Mouse (Mus musculus): Measurements from ENCODE around the gene A730061H03Rik. TPM values are rescaled to one million over a fixed set of nuclear protein-coding genes. Genes with fewer than 3 reads are reported as not detected.

A730061H03Rik gene
- polyA plus RNA-seq, 3 experiments from 2014 or later: 1.4 to 3.2 (median 3.2) TPM

GRCm38 (mm10) chr14:55580731-55581130 is 20.5 kb upstream of the A730061H03Rik start:
- ATAC-seq: no peak

- ATAC-seq: no peak
Measured at GRCm38 (mm10) chr14:55579511-55580496, 19.6 kb upstream of the A730061H03Rik start.

DNA sequence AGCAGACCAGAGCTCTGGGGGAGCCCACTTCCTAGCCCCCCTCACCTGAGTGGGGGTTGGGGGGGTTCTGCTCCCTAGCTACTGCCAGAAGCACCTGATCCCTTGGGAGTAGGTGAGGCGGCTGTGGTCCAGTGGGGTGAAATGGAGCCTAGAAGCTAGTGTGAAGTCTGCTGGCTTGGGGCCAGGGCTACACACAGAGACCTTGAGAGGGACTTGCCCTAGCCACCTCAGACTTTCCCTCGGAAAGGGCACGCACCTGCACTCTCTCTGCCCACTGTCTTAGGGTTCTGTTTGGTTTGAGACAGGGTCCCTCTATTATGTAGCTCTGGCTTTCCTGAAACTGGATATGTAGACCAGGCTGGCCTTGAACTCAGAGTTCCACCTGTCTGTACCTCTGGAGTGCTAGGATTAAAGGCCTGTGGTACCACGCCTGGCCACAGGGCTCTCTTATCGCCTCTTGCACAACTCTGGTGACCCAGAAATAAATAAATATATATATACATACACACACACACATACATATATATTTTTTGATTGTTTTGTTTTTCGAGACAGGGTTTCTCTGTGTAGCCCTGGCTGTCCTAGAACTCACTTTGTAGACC is 18.6 kb upstream of the A730061H03Rik start:
- peak; percentile 52 for ATAC-seq

DNA sequence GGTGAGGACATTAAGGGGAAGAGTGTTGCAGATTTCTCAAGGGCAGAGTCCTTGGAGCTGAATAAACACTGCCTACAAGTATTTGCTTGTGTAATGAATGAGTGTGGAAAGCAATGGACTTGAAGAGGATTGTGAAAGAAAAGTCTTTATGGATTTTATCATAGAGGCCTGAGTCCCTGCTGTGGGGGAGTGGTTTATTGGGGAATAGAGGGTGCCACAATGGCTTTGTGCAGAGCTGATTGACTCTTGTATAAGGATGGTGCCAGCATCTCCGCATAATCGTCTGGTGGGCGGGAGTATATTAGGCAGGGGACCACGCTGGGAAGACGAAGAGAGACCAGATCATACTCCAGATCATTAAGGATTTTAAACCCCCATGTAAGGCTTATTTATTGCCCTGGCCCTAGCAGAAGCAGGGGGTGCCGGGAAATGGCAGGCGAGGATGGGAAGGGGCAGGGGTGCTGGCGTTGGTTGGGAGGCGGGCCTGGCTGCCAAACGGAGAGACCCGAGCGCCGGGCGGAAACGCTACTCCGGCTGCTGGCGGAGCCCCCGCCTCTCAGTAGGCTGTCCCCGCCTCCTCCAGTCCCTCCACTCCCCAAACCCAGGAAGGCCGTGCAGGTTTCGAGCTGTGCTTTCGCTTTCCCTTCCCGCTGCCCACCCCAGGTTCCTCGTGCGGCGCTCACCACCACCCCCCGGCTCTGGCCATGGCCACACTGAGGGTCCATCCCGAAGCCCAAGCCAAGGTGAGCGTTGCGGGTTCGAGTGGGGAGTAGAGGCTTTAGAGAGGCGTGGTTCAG is 17.9 kb upstream of the A730061H03Rik start, which contains the start of gene Psme1:
Gene Psme1 (plus strand): TSS at position 253 of the 797 bp plus-strand sequence.
- ATAC-seq: peak; percentile 97

- no peak for ATAC-seq
Measured at GRCm38 (mm10) chr14:55576376-55576775, 16.2 kb upstream of the A730061H03Rik start.

GRCm38 (mm10) chr14:55575711-55576110 is 15.5 kb upstream of the A730061H03Rik start:
- no peak for ATAC-seq

- ATAC-seq: no peak
Measured at GRCm38 (mm10) chr14:55575302-55575701, 15.1 kb upstream of the A730061H03Rik start, which contains the start of gene Fitm1. Gene Fitm1, plus strand, starts transcription at chr14:55575617.

GRCm38 (mm10) chr14:55571760-55572159 is 11.6 kb upstream of the A730061H03Rik start:
- ATAC-seq: no peak

DNA sequence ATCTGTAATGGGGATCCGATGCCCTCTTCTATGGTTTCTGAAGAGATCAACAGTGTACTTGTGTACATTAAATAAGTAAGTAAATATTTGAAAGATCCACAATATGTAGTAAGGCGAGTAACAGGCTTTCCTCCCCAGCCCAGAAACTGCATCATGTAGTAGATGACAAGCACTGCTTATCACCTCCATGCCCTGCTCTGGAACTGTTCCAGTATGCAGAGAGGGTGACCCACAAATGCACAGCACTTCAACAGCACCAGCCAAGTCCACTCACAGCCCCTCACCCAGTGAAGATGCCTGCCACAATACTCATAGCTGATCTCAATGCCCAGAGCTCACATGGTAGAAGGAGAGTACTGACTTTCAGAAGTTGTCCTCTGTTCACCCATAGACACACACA is 10.4 kb upstream of the A730061H03Rik start:
- no peak for ATAC-seq

GRCm38 (mm10) chr14:55567496-55567895 is 7.3 kb upstream of the A730061H03Rik start:
- no peak for ATAC-seq

DNA sequence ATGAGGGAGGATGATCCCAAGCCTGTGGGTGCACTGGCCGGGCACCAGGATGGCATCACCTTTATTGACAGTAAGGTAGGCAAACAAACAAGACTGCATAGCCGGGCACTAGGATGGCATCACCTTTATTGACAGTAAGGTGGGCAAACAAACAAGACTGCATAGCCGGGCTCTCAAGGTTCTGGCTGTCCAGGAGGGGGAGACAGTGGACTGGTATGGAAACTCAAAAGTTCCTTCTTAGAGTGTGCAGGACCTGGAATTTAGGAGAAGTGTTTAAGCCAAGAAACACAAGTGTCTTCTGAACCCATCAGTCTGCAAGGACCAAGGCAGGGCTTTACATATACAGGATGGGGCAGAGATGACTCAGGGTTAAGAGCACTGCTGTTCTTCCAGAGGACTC is 5.5 kb upstream of the A730061H03Rik start:
- no peak for ATAC-seq

- no peak for ATAC-seq
Measured at GRCm38 (mm10) chr14:55563249-55563648, 3.0 kb upstream of the A730061H03Rik start.

DNA sequence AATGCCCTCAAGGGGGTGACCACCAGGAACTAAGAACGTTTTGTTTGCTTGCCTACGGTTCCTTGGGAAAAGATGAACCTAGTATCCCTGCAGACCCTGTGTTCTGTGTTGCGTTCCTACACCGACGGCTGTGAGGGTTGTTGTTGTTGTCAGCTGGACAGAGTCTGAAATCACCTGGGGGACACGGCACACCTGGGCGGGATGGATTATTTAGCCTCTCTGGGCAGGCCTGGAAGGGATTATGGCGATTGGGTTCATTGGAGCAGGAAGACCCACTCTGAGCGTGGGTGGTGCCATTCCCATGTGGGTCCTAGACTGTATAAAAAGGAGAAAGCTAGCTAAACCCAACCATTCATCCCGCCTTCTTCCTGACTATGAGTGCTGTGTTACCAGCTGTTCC is 1.7 kb upstream of the A730061H03Rik start:
- ATAC-seq: no peak

- ATAC-seq: peak; percentile 37
Measured at GRCm38 (mm10) chr14:55559799-55560201, 406 bp downstream of the A730061H03Rik start, which contains the start of gene Dcaf11. Gene Dcaf11, plus strand, starts transcription at chr14:55560006.

GRCm38 (mm10) chr14:55558740-55559448 is 1.3 kb downstream of the A730061H03Rik start:
- no peak for ATAC-seq

- ATAC-seq: no peak
Measured at GRCm38 (mm10) chr14:55557587-55557986, 2.6 kb downstream of the A730061H03Rik start.

DNA sequence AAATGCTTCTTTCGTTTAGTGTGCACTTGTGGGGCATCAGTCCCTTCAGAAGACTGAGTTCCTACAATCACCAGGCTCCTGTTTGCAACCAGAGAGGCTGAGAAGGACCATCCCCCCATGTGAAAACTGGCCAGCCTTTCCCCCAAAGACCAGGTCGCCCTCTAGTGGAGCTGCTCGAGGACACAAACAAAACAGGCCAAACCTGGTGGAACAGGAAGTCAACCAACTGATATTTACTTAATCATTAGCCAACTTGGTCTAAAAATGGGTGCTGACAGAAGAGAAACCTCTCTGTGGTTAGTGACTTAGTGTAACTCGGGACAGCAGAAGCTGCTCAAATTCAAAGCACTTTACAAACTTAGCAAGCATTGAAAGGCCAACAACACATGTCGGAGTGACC is 3.2 kb downstream of the A730061H03Rik start:
- ATAC-seq: peak; percentile 19

GRCm38 (mm10) chr14:55555788-55556187 is 4.4 kb downstream of the A730061H03Rik start:
- ATAC-seq: no peak

DNA sequence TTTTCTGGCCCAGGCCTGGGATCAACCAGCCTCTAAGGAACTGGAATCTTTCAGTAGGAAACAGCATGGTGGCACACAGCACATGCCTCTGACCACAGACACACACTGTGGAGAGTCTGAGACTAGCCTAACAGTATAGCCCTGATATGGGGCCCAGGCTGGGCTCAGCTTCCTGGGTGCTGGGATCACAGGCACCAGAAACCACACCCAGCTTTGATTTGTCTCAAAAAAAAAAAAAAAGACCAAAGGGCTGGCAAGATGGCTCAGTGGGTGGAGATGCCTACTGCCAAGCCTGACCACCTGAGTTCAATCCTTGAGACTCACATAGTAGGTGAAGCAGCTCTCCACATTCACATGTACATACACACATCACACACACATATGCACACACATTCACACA is 5.6 kb downstream of the A730061H03Rik start:
- ATAC-seq: no peak

DNA sequence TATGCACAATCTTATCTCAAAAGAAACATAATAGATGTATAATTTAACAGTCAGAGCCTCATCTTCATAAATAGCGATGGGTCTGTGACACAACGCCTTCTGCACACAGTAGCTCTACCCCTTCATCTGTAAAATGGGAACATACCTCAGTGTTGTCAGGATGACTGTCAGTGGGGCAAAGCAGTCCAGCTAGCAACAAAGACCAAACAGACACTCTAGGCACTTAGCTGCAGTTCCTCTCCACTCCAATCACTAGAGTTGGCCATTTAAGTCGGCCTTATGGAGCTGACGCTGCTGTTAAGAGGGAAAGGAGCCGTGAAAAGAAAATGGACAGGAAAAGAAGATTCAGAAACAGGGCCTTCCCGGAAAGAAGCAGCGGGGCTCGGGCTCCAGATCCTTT is 8.4 kb downstream of the A730061H03Rik start:
- no peak for ATAC-seq

- ATAC-seq: no peak
Measured at GRCm38 (mm10) chr14:55551347-55551746, 8.9 kb downstream of the A730061H03Rik start.

DNA sequence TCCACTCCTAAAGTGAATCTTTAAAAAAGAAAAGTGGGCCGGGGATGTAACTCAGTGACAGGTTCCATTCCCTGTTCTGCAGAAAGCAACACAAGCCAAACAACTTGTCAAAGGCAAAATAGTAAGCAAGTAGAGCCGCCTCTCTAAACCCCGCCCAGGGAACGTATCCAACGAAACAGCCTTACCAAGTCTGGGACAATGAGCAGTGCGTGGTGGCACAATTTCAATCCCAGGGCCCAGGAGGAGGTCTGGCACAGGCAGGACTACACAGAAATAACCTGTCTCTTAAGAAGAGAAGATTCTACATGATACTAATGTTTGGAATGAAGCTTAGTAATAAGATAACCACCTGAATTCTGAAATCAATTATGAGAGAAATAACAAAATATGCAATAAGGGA is 10.0 kb downstream of the A730061H03Rik start:
- ATAC-seq: no peak

Data from inflammation-experienced regulatory T-cells, adult 6 months (primary cell).